Mouse (Mus musculus) midbrain, embryonic 11.5 days (tissue): ENCODE measurements around the gene Zscan20. TPM values are rescaled to one million over a fixed set of nuclear protein-coding genes. Genes with fewer than 3 reads are reported as not detected.

Experiments
- ATAC-seq: fragments of 200-750 bp; cut with Nextera tagmentation; 2 replicates; pipeline ENCODE4 v1.8.0; 2017; ENCODE audit warnings: moderate TSS enrichment, moderate library complexity; ENCODE audit not compliant: low FRiP score
- DNase-seq: peaks from one replicate; pipeline ENCODE4 v3.0.0; 2015; ENCODE audit warnings: low spot score; ENCODE audit errors: missing footprints
- H3K27ac ChIP-seq: fragments of 300-500 bp; sonication (generic); 2 replicates; pipeline ENCODE4 v1.5.1; 2014; ENCODE audit warnings: low read depth, low read length
- H3K27me3 ChIP-seq: fragments of 300-500 bp; sonication (generic); 2 replicates; pipeline ENCODE4 v1.6.1; 2014; ENCODE audit warnings: mild to moderate bottlenecking, low read length, moderate library complexity, mixed read lengths; ENCODE audit not compliant: control insufficient read depth, insufficient read depth
- H3K36me3 ChIP-seq: fragments of 300-500 bp; sonication (generic); 2 replicates; pipeline ENCODE4 v1.6.1; 2014; ENCODE audit warnings: mild to moderate bottlenecking, low read length, moderate library complexity, mixed read lengths; ENCODE audit not compliant: control insufficient read depth, insufficient read depth
- H3K4me1 ChIP-seq: fragments of 300-500 bp; sonication (generic); 2 replicates; pipeline ENCODE4 v1.6.1; 2014; ENCODE audit warnings: low read length; ENCODE audit not compliant: control insufficient read depth, insufficient read depth
- H3K4me2 ChIP-seq: fragments of 300-500 bp; sonication (generic); 2 replicates; pipeline ENCODE4 v1.6.1; 2014; ENCODE audit warnings: mild to moderate bottlenecking, moderate library complexity
- H3K4me3 ChIP-seq: fragments of 300-500 bp; sonication (generic); 2 replicates; pipeline ENCODE4 v1.5.1; 2014; ENCODE audit warnings: low read depth, low read length
- H3K9ac ChIP-seq: fragments of 300-500 bp; sonication (generic); 2 replicates; pipeline ENCODE4 v1.6.1; 2014; ENCODE audit warnings: low read length
- H3K9me3 ChIP-seq: fragments of 300-500 bp; sonication (generic); 2 replicates; pipeline ENCODE4 v1.6.1; 2016; ENCODE audit warnings: low read length; ENCODE audit not compliant: control insufficient read depth
- WGBS: fragments of 180-500 bp; shearing (Covaris S2); extraction: QIAGEN DNeasy Blood & Tissue Kit; methylation state at CpG from one replicate; pipeline ENCODE4 v1.1.7; 2014; 5-methylcytosine and 5-hydroxymethylcytosine counted together
- polyA plus RNA-seq: library from polyadenylated mRNA; unstranded; fragments of >200 nt; fragmentation: Nextera tagmentation; extraction: Ambion mirVana; gene quantifications from 2 replicates; pipeline ENCODE4 v1.2.1, GENCODE M21; 2014

Gene Zscan20
- polyA plus RNA-seq, 1 experiment from 2014 or later: 3.1 TPM

- H3K27me3 ChIP-seq: no peaks in the 10 kb centered on the region
- H3K4me3 ChIP-seq: no peak overlapping the region
- ATAC-seq: no peak
- H3K9ac ChIP-seq: no peak overlapping the region
- H3K4me2 ChIP-seq: no peak overlapping the region
- H3K27ac ChIP-seq: no peak overlapping the region
- no peak for DNase-seq
- H3K9me3 ChIP-seq: no peaks in the 10 kb centered on the region
- H3K36me3 ChIP-seq: no peaks in the 10 kb centered on the region
- WGBS: 66% methylated on average over 23 of the region's 23 CpGs
- no peaks in the 10 kb centered on the region for H3K4me1 ChIP-seq
These were observed 32.1 kb upstream of the Zscan20 start for GRCm38 (mm10) chr4:128641766-128642717.

- no peak overlapping the region for H3K4me3 ChIP-seq
- no peaks in the 10 kb centered on the region for H3K27me3 ChIP-seq
- ATAC-seq (no peak), DNase-seq (no peak)
- no peaks in the 10 kb centered on the region for H3K9me3 ChIP-seq
- H3K4me2 ChIP-seq: no peak overlapping the region
- H3K27ac ChIP-seq: no peak overlapping the region
- no peaks in the 10 kb centered on the region for H3K36me3 ChIP-seq
- H3K4me1 ChIP-seq: no peaks in the 10 kb centered on the region
- H3K9ac ChIP-seq: no peak overlapping the region
- WGBS: 90% methylated on average over 18 of the region's 18 CpGs
These were observed 28.5 kb upstream of the Zscan20 start for GRCm38 (mm10) chr4:128638265-128638923.

DNA sequence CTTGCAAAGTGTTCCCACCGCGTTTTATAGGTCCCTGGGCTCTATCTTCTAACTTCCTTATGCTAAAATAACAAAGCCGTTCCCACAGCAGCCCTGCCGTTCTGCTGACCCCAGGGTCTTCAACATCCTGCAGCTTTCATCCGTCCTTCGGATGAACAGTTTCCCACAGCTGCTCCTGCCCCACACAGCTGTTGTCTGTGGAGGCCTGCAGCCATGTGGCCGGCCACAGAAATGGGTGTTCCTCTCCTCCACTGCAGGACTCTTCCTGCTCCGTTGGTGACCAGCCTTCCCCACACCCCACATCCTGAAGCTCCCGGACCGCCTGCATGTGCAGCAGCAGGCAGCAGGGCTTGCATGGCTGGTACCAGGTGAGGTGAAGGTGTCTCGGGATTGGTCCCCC is 27.4 kb upstream of the Zscan20 start:
- no peak for ATAC-seq
- no peaks in the 10 kb centered on the region for H3K4me1 ChIP-seq
- no peak for DNase-seq
- H3K27me3 ChIP-seq: no peaks in the 10 kb centered on the region
- no peak overlapping the region for H3K4me3 ChIP-seq
- no peaks in the 10 kb centered on the region for H3K36me3 ChIP-seq
- no peak overlapping the region; the same call in 1 of the 2 replicates for H3K27ac ChIP-seq
- H3K9me3 ChIP-seq: no peaks in the 10 kb centered on the region
- WGBS: 52% methylated on average over 11 of the region's 11 CpGs
- no peak overlapping the region for H3K4me2 ChIP-seq
- no peak overlapping the region for H3K9ac ChIP-seq

DNA sequence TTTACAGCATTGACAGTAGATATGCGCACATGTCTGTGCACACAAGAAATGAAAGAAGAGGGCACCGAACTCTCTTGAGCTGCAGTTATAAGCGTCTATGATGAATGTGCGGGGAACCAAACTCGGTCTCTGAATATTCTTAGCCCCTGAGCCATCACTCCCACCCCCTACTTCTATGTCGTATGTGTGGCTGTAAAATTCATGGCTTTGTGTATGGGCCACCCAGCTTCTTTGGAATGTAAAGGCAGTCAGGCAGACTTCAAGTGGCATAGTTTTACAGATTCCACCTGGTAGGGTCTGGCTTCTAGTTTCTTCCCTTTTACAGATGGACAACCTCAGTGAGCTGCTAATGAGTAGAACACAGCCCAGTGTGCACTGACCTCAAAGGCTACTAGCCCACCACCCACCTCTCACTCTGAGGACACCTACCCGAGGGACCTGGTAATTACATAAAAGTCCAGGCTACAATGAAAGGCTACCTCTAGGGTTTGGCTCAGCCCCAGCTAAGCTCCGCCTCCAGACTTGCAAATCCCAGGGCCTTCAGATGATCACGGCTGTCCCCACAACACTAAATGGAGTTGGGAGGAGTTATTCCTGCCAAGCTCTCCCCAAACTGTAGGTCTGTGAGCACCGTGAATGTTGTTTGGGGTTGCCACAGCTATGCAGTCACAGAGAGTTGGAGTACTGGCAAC is 26.1 kb upstream of the Zscan20 start:
- 65% methylated on average over 10 of the region's 10 CpGs for WGBS

DNA sequence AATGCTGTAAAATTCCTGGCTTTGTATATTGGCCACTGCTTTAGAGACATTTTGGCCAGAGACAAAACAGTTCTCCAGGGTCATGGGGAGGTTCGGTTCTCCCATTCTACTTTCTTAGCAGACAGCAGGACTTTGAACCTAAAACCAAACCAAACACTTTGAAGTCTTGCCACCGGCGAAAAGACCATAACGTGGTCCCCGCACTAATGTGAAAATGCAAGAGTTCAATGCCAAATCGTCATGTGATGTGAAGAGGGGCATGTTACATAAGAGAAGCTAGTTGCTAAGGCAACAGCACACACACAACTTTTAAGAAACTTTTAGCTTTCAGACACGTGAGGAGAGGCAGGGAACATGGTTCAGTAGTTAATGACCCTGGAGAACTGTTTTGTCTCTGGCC is 25.6 kb upstream of the Zscan20 start:
- Histone ChIP-seq H3K9me3 (no peaks in the 10 kb centered on the region), H3K4me2 (no peak overlapping the region), H3K27ac (no peak overlapping the region), H3K36me3 (no peaks in the 10 kb centered on the region), H3K27me3 (no peaks in the 10 kb centered on the region), H3K4me3 (no peak overlapping the region), H3K9ac (no peak overlapping the region), H3K4me1 (no peaks in the 10 kb centered on the region)
- DNase-seq: no peak
- ATAC-seq: no peak
- WGBS: 89% methylated on average over 7 of the region's 7 CpGs

More for the DNA sequence above, 26.1 kb upstream of the Zscan20 start:
- Histone ChIP-seq H3K27me3 (no peaks in the 10 kb centered on the region), H3K9me3 (no peaks in the 10 kb centered on the region), H3K4me3 (no peak overlapping the region), H3K4me1 (no peaks in the 10 kb centered on the region), H3K36me3 (no peaks in the 10 kb centered on the region), H3K27ac (no peak overlapping the region), H3K9ac (no peak overlapping the region), H3K4me2 (no peak overlapping the region)
- DNase-seq (no peak), ATAC-seq (no peak)

- ATAC-seq (no peak), DNase-seq (no peak)
- Histone ChIP-seq H3K36me3 (no peaks in the 10 kb centered on the region), H3K27me3 (no peaks in the 10 kb centered on the region), H3K9me3 (no peaks in the 10 kb centered on the region), H3K4me3 (no peak overlapping the region), H3K4me2 (no peak overlapping the region), H3K27ac (no peak overlapping the region), H3K9ac (no peak overlapping the region), H3K4me1 (no peaks in the 10 kb centered on the region)
- WGBS: 91% methylated on average over 8 of the region's 8 CpGs
These were observed 11.2 kb upstream of the Zscan20 start for GRCm38 (mm10) chr4:128621109-128621508.

- H3K4me1 ChIP-seq: no peaks in the 10 kb centered on the region
- H3K9ac ChIP-seq: no peak overlapping the region
- ATAC-seq (no peak), DNase-seq (no peak)
- 87% methylated on average over 6 of the region's 6 CpGs for WGBS
- H3K36me3 ChIP-seq: no peaks in the 10 kb centered on the region
- no peak overlapping the region for H3K4me3 ChIP-seq
- no peak overlapping the region for H3K27ac ChIP-seq
- H3K4me2 ChIP-seq: no peak overlapping the region
- no peaks in the 10 kb centered on the region for H3K9me3 ChIP-seq
- H3K27me3 ChIP-seq: no peaks in the 10 kb centered on the region
These were observed 10.7 kb upstream of the Zscan20 start for GRCm38 (mm10) chr4:128620572-128620971.

DNA sequence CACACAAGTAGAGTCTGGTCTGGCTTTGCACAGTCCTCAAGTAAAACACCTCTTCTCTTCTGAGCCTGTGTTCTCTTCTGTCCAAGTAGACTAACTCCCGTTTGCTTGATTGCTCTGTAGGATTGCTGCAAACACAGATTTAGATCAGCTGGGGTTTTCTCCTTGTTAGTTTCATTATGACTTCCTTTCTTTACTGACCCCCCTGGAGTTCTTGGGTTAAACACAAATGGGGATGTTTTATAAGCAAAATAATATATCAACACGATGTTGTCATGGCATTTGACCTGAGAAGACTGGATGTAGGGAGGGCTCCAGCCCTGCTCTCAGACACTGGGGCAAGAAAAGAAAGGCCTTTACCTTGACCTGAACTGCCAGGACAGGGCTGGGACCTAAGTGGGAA is 9.1 kb upstream of the Zscan20 start:
- no peak overlapping the region for H3K9ac ChIP-seq
- ATAC-seq: no peak
- H3K36me3 ChIP-seq: no peaks in the 10 kb centered on the region
- WGBS: 57% methylated on average over 2 of the region's 2 CpGs
- no peaks in the 10 kb centered on the region for H3K4me1 ChIP-seq
- H3K27ac ChIP-seq: no peak overlapping the region
- H3K9me3 ChIP-seq: no peaks in the 10 kb centered on the region
- no peak overlapping the region for H3K4me2 ChIP-seq
- no peak overlapping the region for H3K4me3 ChIP-seq
- DNase-seq: no peak
- no peaks in the 10 kb centered on the region for H3K27me3 ChIP-seq
